Mouse (Mus musculus) embryonic stem cell, embryonic (primary cell): ENCODE measurements at regions not wholly inside any gene's neighbourhood (a gene's known extent, or its start where the extent isn't known, plus 50 kb on each side); places are given as distances from the start of the nearest gene placed in this dataset.

Experiments used
- CTCF ChIA-PET, 4 experiments: fragments of 300-600 bp in 2 of 4; fragments of 350-600 bp in 2 of 4; sonication (Branson Sonifier 250); formaldehyde crosslinking; loops; one replicate each; lab custom pipeline; 2022; ENCODE audit warnings: inconsistent platforms in 2 of 4; lab: Charles Lee
- POLR2A ChIA-PET, 4 experiments: fragments of 300-600 bp in 2 of 4; fragments of 350-600 bp in 2 of 4; sonication (Branson Sonifier 250); formaldehyde crosslinking; loops; one replicate each; lab custom pipeline; 2022; ENCODE audit warnings: antibody characterized with exemption in 4 of 4, inconsistent platforms in 1 of 4; lab: Charles Lee

GRCm38 (mm10) chr13:93243076-93243475 lies 50.9 kb upstream of the Tent2 start:
- POLR2A ChIA-PET, result interaction anchor here in 3 of 4 experiments (0.7 to 1.5 kb wide), 3 partner anchors 51 to 324 kb away, joined by 3 to 4 read pairs (median 4); partner anchors contain the start of gene Tent2 (in 1 of the 3)
- CTCF ChIA-PET, result interaction anchor here (0.5 to 2.5 kb wide), 37 partner anchors 8 to 696 kb away, joined by 3 to 29 read pairs (median 4); partner anchors contain the start of genes Tent2 (in 2 of the 4) and Cmya5 (in 1 of the 4)

- ChIA-PET POLR2A (interaction anchor here in 1 of 4 experiments (0.7 kb wide), 1 partner anchor 533 kb away, joined by 4 read pairs; no protein-coding TSS in a partner anchor), CTCF (no interaction called here)
Measured at GRCm38 (mm10) chr13:93248711-93249110, 50.7 kb upstream of the Homer1 start.
